Mouse (Mus musculus) lung, postnatal 4 days (tissue): ENCODE data around the gene Cpm.

Experiments
- DNase-seq, 2 experiments: peaks; one replicate each; pipeline ENCODE4 v3.0.0; 2021

The Cpm gene

DNA sequence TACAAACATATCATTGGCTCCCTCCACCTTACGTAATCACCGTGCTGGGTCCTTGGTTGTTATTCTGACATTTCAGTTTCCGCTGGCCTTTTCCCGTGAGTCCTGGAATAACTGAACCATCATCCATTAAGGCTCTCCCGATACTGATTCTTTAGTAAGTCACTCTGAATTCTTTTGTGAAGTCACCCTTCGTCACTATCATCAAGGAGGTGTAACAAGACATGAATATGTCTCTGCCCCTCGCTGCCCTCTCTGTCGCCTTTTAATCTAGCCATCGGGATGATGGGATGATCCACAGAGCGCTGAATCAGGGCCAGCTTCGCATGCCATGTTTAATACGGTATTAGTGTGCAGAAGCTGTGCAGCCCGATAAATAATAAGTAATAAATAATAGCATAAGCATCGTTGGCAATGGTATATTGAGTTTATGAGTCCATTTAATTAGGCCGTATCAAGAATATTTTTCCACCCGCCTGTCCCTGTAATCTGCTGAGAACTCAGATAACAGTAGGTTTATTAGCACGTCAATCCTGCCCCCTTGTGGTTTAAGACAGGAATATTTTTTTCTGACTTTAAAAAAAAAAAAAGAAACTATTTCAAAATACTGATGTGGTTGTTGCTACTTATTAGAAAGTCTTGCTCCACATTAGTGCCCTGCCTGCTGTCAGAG, 47.5 kb downstream of the Cpm start:
- DNase-seq = no peak

GRCm38 (mm10) chr10:117677494-117678236, 48.4 kb downstream of the Cpm start:
- DNase-seq = peak in 1 of 2 experiments; percentile 14

DNA sequence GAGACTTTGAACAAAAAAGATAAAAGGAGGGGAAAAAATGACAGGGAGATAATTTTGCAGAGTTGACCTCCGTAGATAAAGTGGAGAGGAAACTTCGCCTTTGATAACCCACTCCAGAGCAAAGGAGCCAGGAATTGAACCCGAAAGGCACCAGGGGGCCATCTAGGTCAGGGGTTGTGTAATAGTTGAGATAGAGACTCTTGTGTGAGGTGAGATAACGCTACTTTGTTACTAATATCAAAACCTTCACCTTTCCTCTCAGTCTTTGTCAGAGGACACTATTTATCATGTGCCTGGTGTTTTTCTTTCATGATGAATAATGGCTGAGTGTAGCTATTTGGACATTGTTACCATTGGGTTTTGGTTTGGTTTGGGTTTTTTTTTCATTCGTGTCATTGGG, 49.1 kb downstream of the Cpm start:
- DNase-seq = no peak

DNA sequence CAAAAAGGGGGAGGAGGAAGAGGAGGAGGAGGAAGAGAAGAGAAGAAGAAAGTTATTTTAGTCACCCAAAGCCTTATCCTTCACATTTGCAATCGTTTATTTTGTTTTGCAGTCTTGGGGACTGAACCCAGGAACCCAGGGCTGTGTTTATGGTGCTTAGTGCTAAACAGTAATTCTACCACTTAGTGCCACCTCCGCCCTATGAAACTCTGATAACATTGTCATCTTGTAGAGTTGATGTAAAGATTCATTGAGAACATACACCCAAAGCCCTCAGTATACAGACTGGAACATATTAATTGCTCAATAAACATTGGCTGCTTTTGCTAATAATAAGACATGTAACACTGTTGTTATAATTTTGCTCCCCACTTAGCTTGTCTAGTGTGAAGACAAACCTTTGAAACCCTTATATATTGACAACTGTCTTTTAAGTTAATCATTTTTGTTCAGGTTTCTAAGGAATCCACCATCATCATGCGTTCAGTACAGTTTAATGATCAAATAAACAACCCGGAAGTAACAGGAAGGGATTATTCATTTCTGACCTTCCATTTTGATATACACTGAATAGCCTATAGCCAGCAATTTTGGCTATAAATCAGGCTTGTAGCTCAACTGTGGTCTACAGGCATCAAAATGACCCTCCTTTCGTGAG, 49.9 kb downstream of the Cpm start:
- no peak for DNase-seq

GRCm38 (mm10) chr10:117679963-117680473, 50.7 kb downstream of the Cpm start:
- DNase-seq = no peak

DNA sequence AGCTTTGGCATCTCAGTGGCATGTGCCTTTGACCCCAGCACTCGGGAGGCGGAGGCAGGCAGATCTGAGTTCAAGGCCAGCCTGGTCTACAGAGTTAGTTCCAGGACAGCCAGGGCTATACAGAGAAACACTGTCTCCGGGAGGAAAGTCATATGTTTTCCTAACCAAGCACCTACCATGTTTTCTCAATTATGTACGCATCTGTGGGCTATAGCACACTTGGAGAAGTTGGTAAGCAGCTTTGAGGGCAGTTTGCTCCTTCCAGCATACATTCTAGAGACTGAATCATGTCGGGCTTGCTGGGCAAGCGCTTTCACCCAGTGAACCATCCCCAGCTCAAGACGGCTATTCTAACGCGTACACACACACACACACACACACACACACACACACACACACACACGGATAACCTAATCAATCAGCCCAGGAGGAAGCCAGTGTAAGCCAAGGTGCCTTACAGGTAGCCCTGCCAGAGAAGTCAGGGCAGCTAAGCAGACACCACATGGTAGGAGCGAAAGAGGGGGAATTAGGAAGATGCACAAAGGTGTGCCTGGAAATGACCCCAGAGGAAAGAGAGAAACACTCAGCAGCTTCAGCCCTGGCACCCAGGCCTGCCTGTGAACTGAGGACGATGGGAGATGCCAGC, 51.7 kb downstream of the Cpm start:
- no peak for DNase-seq

- DNase-seq = no peak
Measured at GRCm38 (mm10) chr10:117681543-117681942, 52.2 kb downstream of the Cpm start.

DNA sequence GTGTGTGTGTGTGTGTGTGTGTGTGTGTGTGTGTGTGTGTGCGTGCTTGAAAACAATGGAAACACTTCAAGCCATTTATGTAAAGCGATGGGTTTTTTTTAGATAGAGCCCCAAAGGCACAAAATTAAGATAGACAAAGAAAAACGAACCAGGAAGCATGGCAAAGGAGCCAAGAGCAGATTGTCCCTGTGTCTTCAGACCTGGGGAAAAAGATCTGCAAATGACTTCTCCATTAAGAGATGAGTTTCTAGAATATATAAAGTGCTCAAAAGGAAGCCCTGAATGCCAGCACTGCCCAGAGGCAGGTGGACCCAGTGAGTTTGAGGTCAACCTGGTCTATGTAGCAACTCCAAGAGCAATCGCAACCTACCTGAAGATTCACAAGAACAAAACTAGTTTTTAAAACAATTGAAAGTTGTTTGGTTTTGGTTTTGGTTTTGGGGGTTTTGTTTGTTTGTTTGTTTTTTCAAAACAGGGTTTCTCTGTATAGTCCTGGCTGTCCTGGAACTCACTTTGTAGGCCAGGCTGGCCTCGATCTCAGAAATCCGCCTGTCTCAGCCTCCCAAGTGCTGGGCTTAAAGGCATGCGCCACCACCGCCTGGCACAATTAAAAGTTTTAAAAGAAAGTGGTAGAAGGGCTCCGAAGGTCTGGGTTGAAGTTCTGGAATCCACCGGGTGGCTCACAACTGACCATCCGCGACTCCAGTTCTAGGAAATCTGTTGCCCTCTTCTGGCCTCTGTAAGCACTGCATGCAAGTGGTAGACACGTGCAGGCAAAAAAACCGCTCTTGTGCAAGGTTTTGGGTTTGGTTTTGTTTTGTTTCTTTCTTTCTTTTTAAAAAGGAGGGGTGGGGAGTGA, 52.9 kb downstream of the Cpm start:
- DNase-seq = peak in 1 of 2 experiments; percentile 71

GRCm38 (mm10) chr10:117682858-117683733, 53.8 kb downstream of the Cpm start:
- DNase-seq = peak in 1 of 2 experiments; percentile 16

GRCm38 (mm10) chr10:117683734-117684037, 54.4 kb downstream of the Cpm start:
- no peak for DNase-seq

GRCm38 (mm10) chr10:117684298-117685170, 55.2 kb downstream of the Cpm start:
- peak in 1 of 2 experiments; percentile 18 for DNase-seq

DNA sequence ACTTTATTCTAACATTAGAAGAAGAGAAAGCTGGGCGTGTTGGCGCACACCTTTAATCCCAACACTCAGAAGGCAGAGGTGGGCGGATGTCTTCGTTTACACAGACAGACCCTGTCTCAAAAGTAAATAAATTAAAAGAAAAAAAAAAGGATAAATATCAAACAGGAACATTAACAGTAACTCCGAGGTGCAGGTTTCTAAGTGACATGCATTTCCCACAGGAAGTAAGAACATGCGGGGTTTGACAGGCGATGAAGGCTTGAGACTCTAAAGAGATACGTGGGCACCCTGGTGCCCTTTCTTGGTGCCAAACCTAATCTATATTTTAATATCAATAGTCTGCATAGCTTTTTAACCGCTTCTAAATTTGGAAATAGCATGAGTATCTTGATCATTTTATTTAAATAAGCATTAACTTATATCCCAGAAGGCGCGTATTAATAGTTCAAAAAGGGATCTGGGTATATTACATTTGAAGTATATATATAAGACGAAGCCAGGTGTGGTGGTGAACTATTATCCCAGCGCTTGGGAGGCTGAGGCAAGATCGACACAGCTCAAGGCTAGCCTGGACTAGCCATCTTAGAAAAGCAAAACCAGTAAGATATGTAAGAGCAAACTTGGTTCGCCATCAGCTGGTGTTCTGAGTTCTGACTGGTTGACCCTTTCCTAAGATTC, 56.0 kb downstream of the Cpm start:
- DNase-seq = no peak

GRCm38 (mm10) chr10:117685849-117686591, 56.7 kb downstream of the Cpm start:
- peak in 1 of 2 experiments; percentile 9 for DNase-seq

DNA sequence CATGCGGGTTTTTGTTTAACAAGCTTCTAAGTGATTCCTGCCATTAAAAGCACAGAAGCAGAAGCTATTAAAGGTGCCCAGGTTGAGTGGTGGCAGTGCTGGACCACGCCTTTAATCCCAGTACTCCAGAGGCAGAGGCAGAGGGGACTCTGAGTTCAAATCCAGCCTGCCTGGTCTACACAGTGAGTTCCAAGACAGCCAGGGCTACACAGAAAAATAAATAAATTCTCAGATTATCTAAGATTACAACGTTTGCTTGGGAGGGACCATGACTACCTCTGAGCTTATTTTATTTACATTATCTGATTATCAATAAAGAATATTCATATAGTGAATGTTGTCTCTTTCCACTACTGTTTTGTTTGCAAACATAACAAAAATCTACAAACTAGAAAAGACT, 57.7 kb downstream of the Cpm start:
- DNase-seq = no peak

- peak in 1 of 2 experiments; percentile 21 for DNase-seq
Measured at GRCm38 (mm10) chr10:117687577-117687976, 58.3 kb downstream of the Cpm start.

GRCm38 (mm10) chr10:117688204-117689151, 59.2 kb downstream of the Cpm start:
- peak; percentile 45 to 51 for DNase-seq

DNA sequence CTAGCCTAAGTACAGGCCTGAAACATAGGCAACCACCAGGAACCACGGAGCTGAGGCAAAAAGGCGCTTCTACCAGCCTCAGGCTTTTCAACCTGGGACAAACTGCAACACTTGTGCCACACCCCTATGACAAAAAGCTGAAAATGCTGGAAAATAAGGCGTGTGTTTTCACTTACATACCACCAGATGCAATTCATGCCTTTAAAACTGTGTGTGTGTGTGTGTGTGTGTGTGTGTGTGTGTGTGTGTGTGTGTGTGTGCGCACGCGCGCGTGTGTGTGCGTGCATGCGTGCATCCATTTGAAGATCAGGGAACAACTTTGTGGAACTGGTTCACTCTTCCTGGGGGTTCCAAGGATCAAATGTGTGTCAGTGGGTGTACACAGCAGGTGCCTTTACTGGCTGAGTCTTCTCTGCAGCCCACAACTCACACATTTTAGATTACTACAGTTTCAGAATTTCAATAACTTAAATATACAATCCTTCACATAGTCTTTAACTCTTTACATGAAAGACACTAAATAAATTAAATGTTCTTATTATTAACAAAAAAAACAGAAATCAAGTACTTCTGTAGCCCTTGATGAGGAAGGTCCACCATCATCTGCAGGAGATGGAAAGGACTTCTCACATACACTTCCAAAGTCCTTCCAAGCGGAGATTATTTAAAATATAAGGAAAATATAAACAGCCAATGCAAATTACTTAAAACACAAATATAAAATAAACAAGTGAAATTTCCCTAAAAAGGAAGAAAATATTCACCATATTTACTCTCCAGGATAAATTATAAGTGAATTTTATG, 60.2 kb downstream of the Cpm start:
- peak in 1 of 2 experiments; percentile 6 for DNase-seq
